20 mouse cellular contexts compared by ENCODE assay signal in the genomic region with DNA sequence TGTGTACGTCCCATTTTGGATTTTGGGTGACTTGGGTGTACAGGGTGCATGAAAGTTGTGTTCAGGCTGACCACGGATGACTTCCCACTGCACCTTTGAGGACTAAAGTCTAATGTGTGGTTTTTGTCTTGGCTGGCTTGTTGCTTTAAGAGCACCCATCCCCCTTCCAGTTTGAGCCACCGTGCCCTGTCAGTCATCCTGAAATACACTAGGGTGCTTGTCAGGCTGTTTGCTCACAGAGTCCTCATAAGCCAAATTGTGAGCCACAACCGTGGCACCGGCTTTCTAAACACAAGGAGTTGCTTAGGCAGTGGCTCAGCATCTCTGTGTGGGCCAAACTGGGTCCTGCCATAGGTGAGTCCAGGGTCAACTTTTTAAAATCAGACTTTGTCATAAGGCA. TPM values are rescaled to one million over a fixed set of nuclear protein-coding genes. Genes with fewer than 3 reads are reported as not detected.
DNase-seq lines count a peak whose midpoint lies in the region; ATAC-seq and TF ChIP-seq lines count a peak whose summit lies in the region.
"Had no signal": no experiment of that assay in that cellular context is flagged by ENCODE, and none has a peak within 500 bp of the region (broad histone marks: within the 10 kb centered on the region; RNA-seq: fewer than 3 reads in every experiment).

No protein-coding gene starts in this region.

- in situ Hi-C loops in CH12.LX (cut with MboI; ENCODE audit: low pct_ligation_motif_present, low pct_unique_long_range_greater_than_20kb, low sequenced_read_pairs): no loop called here

- dilution Hi-C loops in CH12.LX (cut with MboI; ENCODE audit: extremely low pct_ligation_motif_present, extremely low pct_unique_long_range_greater_than_20kb, low sequenced_read_pairs): no loop called here

- no peak overlapping the region for H3K27ac ChIP-seq in CH12.LX (ENCODE audit: insufficient read depth, low read depth)
- peak overlapping the region; percentile 54 for H3K27ac ChIP-seq in heart, embryonic 15.5 days
- no peak overlapping the region for H3K27ac ChIP-seq in lung, postnatal 0 days (ENCODE audit: low read length)
- no peak overlapping the region for H3K27ac ChIP-seq in intestine, embryonic 16.5 days (ENCODE audit: low read length)
- H3K27ac ChIP-seq: embryonic facial prominence, embryonic 12.5 days; lung, embryonic 15.5 days had no signal

- TF ChIP-seq CTCF in CH12.LX (conservative IDR thresholded peaks at IDR 0.05 in 1 of 2, IDR thresholded peaks at IDR 0.05 in 1 of 2; ENCODE audit: low read depth in 2 of 2, low read length in 2 of 2): no peak
- no peak for TF ChIP-seq CTCF in lung, postnatal 0 days (IDR thresholded peaks at IDR 0.05)

- TF ChIP-seq EP300 in CH12.LX (IDR thresholded peaks at IDR 0.05; ENCODE audit: low read length): no peak
- no peak for TF ChIP-seq EP300 in lung, postnatal 0 days (IDR thresholded peaks at IDR 0.05)

- H3K9ac ChIP-seq in CH12.LX (ENCODE audit: insufficient read depth, low read depth): no peak overlapping the region
- no peak overlapping the region for H3K9ac ChIP-seq in heart, embryonic 15.5 days
- H3K9ac ChIP-seq in lung, postnatal 0 days (replicated peaks; ENCODE audit: low read depth): no peak overlapping the region
- H3K9ac ChIP-seq in intestine, embryonic 16.5 days (ENCODE audit: low read depth, low read length): no peak overlapping the region
- H3K9ac ChIP-seq: embryonic facial prominence, embryonic 12.5 days; lung, embryonic 15.5 days had no signal

- no peaks in the 10 kb centered on the region for H3K9me3 ChIP-seq in CH12.LX (replicated peaks; ENCODE audit: low read length)
- no peaks in the 10 kb centered on the region for H3K9me3 ChIP-seq in heart, embryonic 15.5 days (replicated peaks)
- H3K9me3 ChIP-seq in lung, postnatal 0 days (ENCODE audit: low read length): no peaks in the 10 kb centered on the region
- no peaks in the 10 kb centered on the region for H3K9me3 ChIP-seq in intestine, embryonic 16.5 days (ENCODE audit: control insufficient read depth, low read length)
- H3K9me3 ChIP-seq: embryonic facial prominence, embryonic 12.5 days; lung, embryonic 15.5 days had no signal

- H3K27me3 ChIP-seq in CH12.LX (replicated peaks): no peaks in the 10 kb centered on the region
- H3K27me3 ChIP-seq in heart, embryonic 15.5 days: no peaks in the 10 kb centered on the region
- H3K27me3 ChIP-seq in lung, postnatal 0 days (replicated peaks; ENCODE audit: insufficient read depth, low read length): no peaks in the 10 kb centered on the region
- no peaks in the 10 kb centered on the region for H3K27me3 ChIP-seq in intestine, embryonic 16.5 days (replicated peaks; ENCODE audit: control insufficient read depth, insufficient read depth, low read length)
- H3K27me3 ChIP-seq: embryonic facial prominence, embryonic 12.5 days; lung, embryonic 15.5 days had no signal

- ATAC-seq in heart, embryonic 15.5 days (replicated peaks; ENCODE audit: insufficient number of reproducible peaks, insufficient read depth, low FRiP score, low read depth): no peak
- no peak for ATAC-seq in lung, postnatal 0 days
- no peak for ATAC-seq in intestine, embryonic 16.5 days
- ATAC-seq: forebrain, embryonic 14.5 days had no signal

- H3K4me2 ChIP-seq in CH12.LX (ENCODE audit: insufficient read depth, low read depth, poor library complexity, severe bottlenecking): no peak overlapping the region
- H3K4me2 ChIP-seq in heart, embryonic 15.5 days: peak overlapping the region; percentile 31
- H3K4me2 ChIP-seq in lung, postnatal 0 days (replicated peaks; ENCODE audit: low read depth, low read length): no peak overlapping the region
- H3K4me2 ChIP-seq in intestine, embryonic 16.5 days (ENCODE audit: low read depth, low read length): no peak overlapping the region
- H3K4me2 ChIP-seq: embryonic facial prominence, embryonic 12.5 days; lung, embryonic 15.5 days; midbrain, embryonic 11.5 days had no signal

- H3K36me3 ChIP-seq in CH12.LX (replicated peaks in 1 of 2; ENCODE audit: control insufficient read depth in 1 of 2, insufficient read depth in 1 of 2, low read length in 1 of 2): no peaks in the 10 kb centered on the region
- H3K36me3 ChIP-seq in heart, embryonic 15.5 days: no peaks in the 10 kb centered on the region
- H3K36me3 ChIP-seq in lung, postnatal 0 days (ENCODE audit: insufficient read depth, low read length): no peaks in the 10 kb centered on the region
- H3K36me3 ChIP-seq in intestine, embryonic 16.5 days (ENCODE audit: control insufficient read depth, insufficient read depth, low read length): no peaks in the 10 kb centered on the region
- H3K36me3 ChIP-seq: embryonic facial prominence, embryonic 12.5 days; lung, embryonic 15.5 days had no signal

- TF ChIP-seq RAD21 in CH12.LX (IDR thresholded peaks at IDR 0.05; ENCODE audit: low read depth, low read length): no peak

- no peak for TF ChIP-seq POLR2A in CH12.LX (IDR thresholded peaks at IDR 0.05; ENCODE audit: low read depth, low read length)

- 37% methylated on average over 5 of the region's 5 CpGs for WGBS in heart, embryonic 15.5 days
- 43% methylated on average over 5 of the region's 5 CpGs for WGBS in lung, postnatal 0 days
- WGBS in intestine, embryonic 16.5 days: 69% methylated on average over 5 of the region's 5 CpGs

- H3K4me3 ChIP-seq in CH12.LX (replicated peaks in 1 of 3; ENCODE audit: low read depth in 2 of 3, low read length in 2 of 3, poor library complexity in 1 of 3): no peak overlapping the region
- peak overlapping the region; percentile 23; the same call in 1 of the 2 replicates for H3K4me3 ChIP-seq in heart, embryonic 15.5 days
- no peak overlapping the region for H3K4me3 ChIP-seq in lung, postnatal 0 days (ENCODE audit: low read depth, low read length)
- no peak overlapping the region for H3K4me3 ChIP-seq in intestine, embryonic 16.5 days (ENCODE audit: low read length)
- H3K4me3 ChIP-seq: embryonic facial prominence, embryonic 12.5 days; lung, embryonic 15.5 days had no signal

- DNase-seq in cerebellum, adult 9-11 months: peak; percentile 6
- no peak for DNase-seq in cerebellum, adult 9-10 months
- DNase-seq in CH12.LX (ENCODE audit: extremely low read depth): peak; percentile 29
- DNase-seq in gastrocnemius, postnatal 10 days: peak; percentile 9
- no peak for DNase-seq in lung, postnatal 0 days (ENCODE audit: low spot score)
- DNase-seq in spleen, adult 18-20 months: no peak
- DNase-seq: B cell, adult 2 months; kidney, adult 18-20 months; liver; retina, postnatal 1 day; thymus, adult 2 months had no signal

- peaks cover 0 to 21% of the 10 kb centered on the region in 2 experiments; a peak in 2 of 4 replicates for H3K4me1 ChIP-seq in CH12.LX (ENCODE audit: control insufficient read depth in 1 of 2, insufficient read depth in 2 of 2)
- peaks cover 48% of the 10 kb centered on the region for H3K4me1 ChIP-seq in heart, embryonic 15.5 days (replicated peaks)
- H3K4me1 ChIP-seq in lung, postnatal 0 days (ENCODE audit: insufficient read depth, low read depth, low read length): no peaks in the 10 kb centered on the region; the same call in 1 of the 2 replicates
- no peaks in the 10 kb centered on the region for H3K4me1 ChIP-seq in intestine, embryonic 16.5 days (ENCODE audit: control insufficient read depth, insufficient read depth, low read length)

- no peaks in the 10 kb centered on the region for H3K79me2 ChIP-seq in CH12.LX (replicated peaks; ENCODE audit: control insufficient read depth, extremely low read depth, insufficient read depth, poor library complexity, severe bottlenecking)

TF ChIP-seq in CH12.LX, 34 proteins besides CTCF, POLR2A, EP300 and RAD21:
- TF ChIP-seq GABPA (IDR thresholded peaks at IDR 0.05; ENCODE audit: insufficient replicate concordance, low read depth, low read length): no peak
- TF ChIP-seq TBP (conservative IDR thresholded peaks at IDR 0.05; ENCODE audit: low read depth, low read length): no peak
- no peak for TF ChIP-seq MAX (IDR thresholded peaks at IDR 0.05; ENCODE audit: low read length)
- no peak for TF ChIP-seq E2F4 (IDR thresholded peaks at IDR 0.05; ENCODE audit: insufficient replicate concordance, low read depth, low read length)
- TF ChIP-seq CHD2 (IDR thresholded peaks at IDR 0.05; ENCODE audit: low read length): no peak
- no peak for TF ChIP-seq JUND (conservative IDR thresholded peaks at IDR 0.05; ENCODE audit: low read depth, low read length)
- no peak for TF ChIP-seq UBTF (IDR thresholded peaks at IDR 0.05; ENCODE audit: low read depth, low read length)
- no peak for TF ChIP-seq NRF1 (IDR thresholded peaks at IDR 0.05; ENCODE audit: low read depth, low read length)
- TF ChIP-seq NELFE (IDR thresholded peaks at IDR 0.05; ENCODE audit: low read depth, low read length): no peak
- TF ChIP-seq IRF4 (IDR thresholded peaks at IDR 0.05; ENCODE audit: low read depth, low read length): no peak
- TF ChIP-seq MEF2A (IDR thresholded peaks at IDR 0.05; ENCODE audit: borderline replicate concordance, low read depth, low read length): no peak
TF ChIP-seq in CH12.LX: peak in this region for 0.

RNA-seq across cellular contexts. Expression of gene Ctnna3, which starts 50.2 kb away (rescaled TPM):
- total RNA-seq in CH12.LX (2012; rRNA removed): not detected in 2 replicates
- 0.09 TPM in 1 of 2 replicates, not detected in the other for total RNA-seq in CH12.LX (2014; rRNA removed)
- not detected in 2 replicates for polyA plus RNA-seq in CH12.LX (2012; ENCODE audit: insufficient read length, low read depth)
- total RNA-seq in gastrocnemius, postnatal 10 days (2021): 10 to 100 TPM; 23.0 to 24.9 TPM
- polyA plus RNA-seq in heart, embryonic 15.5 days (2015; fragmentation: Nextera tagmentation; extraction: Ambion mirVana): 23.6 and 27.8 TPM in 2 replicates
- polyA plus RNA-seq in lung, postnatal 0 days (2015; fragmentation: Nextera tagmentation; extraction: Ambion mirVana): 0.19 and 0.32 TPM in 2 replicates
- polyA plus RNA-seq in intestine, embryonic 16.5 days (2015; fragmentation: Nextera tagmentation; extraction: Ambion mirVana): 0.77 and 0.89 TPM in 2 replicates
- total RNA-seq: MEL had no signal
- polyA plus RNA-seq: midbrain, embryonic 11.5 days had no signal

RNA-seq across cellular contexts. Expression of gene Gm7075, which starts 58.5 kb away (rescaled TPM):
- total RNA-seq in CH12.LX (2012; rRNA removed): not detected in 2 replicates
- not detected in 2 replicates for total RNA-seq in CH12.LX (2014; rRNA removed)
- not detected in 2 replicates for polyA plus RNA-seq in CH12.LX (2012; ENCODE audit: insufficient read length, low read depth)
- not detected for total RNA-seq in gastrocnemius, postnatal 10 days (2021)
- polyA plus RNA-seq in heart, embryonic 15.5 days (2015; fragmentation: Nextera tagmentation; extraction: Ambion mirVana): not detected in 2 replicates
- polyA plus RNA-seq in lung, postnatal 0 days (2015; fragmentation: Nextera tagmentation; extraction: Ambion mirVana): not detected in 2 replicates
- not detected in 2 replicates for polyA plus RNA-seq in intestine, embryonic 16.5 days (2015; fragmentation: Nextera tagmentation; extraction: Ambion mirVana)
- total RNA-seq: layer of hippocampus, postnatal 36 days; MEL had no signal
- polyA plus RNA-seq: embryonic facial prominence, embryonic 12.5 days; forebrain, embryonic 14.5 days; midbrain, embryonic 11.5 days; neural tube, embryonic 11.5 days; thymus, adult 2 months had no signal

Comparison
In these comparisons a context has a peak if more than half of its experiments do, and no peak if none do; other contexts are left out.
1. DNase-seq: peak in cerebellum, adult 9-11 months (single experiment), CH12.LX (single experiment) and gastrocnemius, postnatal 10 days (single experiment); none in cerebellum, adult 9-10 months (single experiment), lung, postnatal 0 days (single experiment) and spleen, adult 18-20 months (0 of 2).
2. RNA of gene Ctnna3, which starts 50.2 kb away (polyA plus RNA-seq): 23.6 to 27.8 TPM in heart, embryonic 15.5 days; 0.77 to 0.89 TPM in intestine, embryonic 16.5 days, 0.19 to 0.32 TPM in lung, postnatal 0 days and not detected in CH12.LX; every median in the first group is over 10 times any median in the second.